Mouse (Mus musculus): ENCODE data around the gene Hdac4.

The Hdac4 gene

GRCm38 (mm10) chr1:92015938-92016672 is 179.4 kb downstream of the Hdac4 start:
- DNase-seq: peak in 1 of 2 experiments; percentile 25

DNA sequence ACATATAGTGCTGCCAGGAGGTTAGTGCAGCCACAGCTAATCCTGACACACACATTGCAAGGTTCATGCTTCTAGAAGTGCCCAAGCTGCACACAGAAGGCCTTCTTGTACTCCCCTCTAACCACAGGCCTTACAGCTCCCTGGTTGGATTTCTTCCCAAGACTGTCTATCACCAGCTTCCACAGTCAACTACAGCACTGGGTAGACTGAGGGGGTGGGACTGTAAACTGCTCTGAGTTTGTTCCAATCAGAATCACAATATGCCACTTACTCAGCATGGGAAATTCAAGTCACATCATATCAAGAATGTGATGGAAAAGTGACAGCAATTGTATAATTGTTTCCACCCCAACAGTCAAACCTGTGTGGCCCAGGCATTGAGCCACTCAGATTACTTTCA is 180.2 kb downstream of the Hdac4 start:
- DNase-seq: no peak

DNA sequence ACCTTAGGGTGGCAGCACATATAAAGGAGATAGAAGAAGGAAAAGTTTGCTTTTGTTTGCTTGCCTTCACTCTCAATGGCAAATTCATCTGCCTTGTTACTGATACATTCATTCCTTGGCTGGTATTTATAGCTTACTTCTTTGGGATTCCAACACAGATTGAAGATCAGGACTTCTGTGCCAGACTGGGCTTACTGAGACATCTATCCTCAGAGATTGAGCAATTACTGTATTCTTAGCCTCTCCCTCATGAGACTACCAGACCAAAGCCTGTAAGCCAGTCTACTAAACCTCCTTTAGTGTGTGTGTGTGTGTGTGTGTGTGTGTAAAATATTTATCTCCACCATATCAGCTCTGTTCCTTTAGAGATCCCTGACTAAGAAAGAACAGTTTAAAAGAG is 181.0 kb downstream of the Hdac4 start:
- no peak for DNase-seq

DNA sequence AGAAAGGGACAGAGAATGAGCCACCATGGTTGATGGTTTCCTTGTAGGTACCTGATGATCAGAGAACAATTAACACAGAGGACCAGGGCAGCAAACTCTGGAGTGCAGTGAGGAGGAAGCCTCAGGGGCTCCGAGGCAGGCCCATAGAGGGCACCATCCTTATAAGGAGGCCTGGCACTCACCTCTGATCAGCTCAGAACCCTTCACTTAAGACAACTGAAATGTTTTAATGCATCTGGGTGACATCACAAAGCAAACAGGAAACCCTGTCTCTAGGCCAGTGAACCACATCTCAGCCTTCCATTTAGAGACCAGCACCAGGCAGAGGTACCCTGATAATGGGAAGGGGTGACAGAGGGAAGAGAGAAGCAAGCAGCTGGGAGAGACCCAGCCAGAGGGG is 188.8 kb downstream of the Hdac4 start:
- no peak for DNase-seq

DNA sequence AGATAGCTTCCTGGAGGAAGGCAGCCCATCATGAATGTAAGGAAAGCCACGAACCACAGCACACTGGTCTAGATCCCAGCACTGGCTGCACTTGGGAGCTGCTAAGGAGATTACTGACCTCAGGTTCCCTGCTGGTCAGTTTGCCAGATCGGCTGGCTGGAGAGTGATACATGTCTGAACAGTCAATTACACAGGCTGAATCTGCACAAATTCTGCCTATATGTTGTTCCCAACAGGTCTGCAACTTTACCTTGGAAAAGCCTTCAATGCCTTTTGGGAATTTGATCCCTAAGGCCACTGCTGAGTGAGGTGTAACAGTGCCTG is 189.9 kb downstream of the Hdac4 start:
- peak in 1 of 2 experiments; percentile 31 for DNase-seq

DNA sequence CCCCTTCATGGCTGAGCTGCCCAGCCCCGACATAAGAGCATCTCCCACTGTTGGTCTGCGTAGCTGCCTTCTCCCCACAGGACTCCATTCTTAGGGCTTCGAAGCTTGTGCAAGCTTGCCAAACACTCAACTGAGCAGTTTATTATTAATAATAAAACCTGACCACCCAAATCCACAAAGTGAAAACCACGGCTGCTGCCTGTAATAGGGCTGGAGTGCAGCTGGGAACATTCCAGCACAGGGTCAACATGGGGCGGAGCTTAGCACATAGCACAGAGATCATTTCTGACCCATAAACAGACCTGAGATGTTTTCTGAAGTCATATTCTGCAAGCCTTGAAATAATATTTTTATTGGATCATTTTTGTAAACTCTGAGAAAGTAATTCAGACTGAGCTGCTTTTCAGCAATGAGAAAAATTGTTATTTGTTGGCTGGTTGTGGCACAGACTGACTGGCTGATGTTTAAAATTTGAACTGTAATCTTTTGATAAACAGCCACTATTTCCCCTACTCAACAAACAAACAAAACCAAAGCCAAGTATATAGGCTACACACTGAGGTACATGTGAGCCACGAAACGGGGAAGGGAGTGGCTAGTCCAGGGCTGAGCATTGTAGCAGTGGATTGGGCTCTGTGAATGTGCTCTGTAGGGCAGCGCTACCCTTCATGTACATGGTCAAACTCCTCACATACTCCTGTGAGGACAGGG is 190.4 kb downstream of the Hdac4 start:
- no peak for DNase-seq

- DNase-seq: no peak
Observed at GRCm38 (mm10) chr1:92004122-92004521, 191.4 kb downstream of the Hdac4 start.

GRCm38 (mm10) chr1:92000226-92000625 is 195.3 kb downstream of the Hdac4 start:
- no peak for DNase-seq

- peak; percentile 27 to 46 for DNase-seq
Observed at GRCm38 (mm10) chr1:91993658-91994165, 201.8 kb downstream of the Hdac4 start.

DNA sequence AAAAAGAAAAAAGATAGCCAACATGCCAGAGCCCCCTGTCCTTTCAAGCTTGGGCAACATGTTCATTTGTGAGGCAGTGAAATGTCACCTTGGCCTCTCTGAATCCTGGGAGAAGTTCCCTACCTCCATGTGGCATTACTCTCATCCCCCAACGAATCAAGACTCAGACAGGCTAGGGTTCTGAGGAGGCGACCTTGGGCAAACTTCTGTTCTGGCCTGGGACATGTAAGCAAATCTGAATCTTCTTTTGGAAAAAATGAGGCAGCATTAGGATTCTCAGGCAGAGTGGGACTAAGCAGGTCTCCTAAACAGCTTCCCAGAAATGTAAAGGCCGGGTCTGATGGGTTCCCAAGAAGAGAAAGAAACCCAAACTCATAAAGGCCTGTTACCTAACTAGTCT is 202.8 kb downstream of the Hdac4 start:
- DNase-seq: no peak

- no peak for DNase-seq
Observed at GRCm38 (mm10) chr1:91991597-91991996, 203.9 kb downstream of the Hdac4 start.

GRCm38 (mm10) chr1:91990852-91991251 is 204.6 kb downstream of the Hdac4 start:
- DNase-seq: peak in 1 of 2 experiments; percentile 28

DNA sequence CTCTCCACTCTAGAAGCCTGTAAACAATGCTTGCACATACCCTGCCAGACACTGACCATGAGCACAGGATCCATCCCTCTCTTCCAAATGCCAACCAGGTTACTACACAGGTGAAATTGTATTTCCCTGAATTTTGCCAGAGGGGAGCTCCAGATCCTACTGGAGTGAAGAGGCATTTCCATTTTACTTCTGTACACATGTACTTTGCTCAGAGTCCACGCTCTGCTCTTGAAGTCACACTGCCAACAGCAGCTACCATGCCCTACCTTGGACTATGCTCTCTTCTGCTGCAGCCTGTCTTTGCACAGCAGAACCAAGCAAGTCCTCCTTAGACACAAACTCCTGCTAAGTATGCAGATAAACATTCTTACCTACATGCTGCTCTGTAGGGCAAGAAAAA is 206.6 kb downstream of the Hdac4 start:
- DNase-seq: no peak

GRCm38 (mm10) chr1:91987431-91987830 is 208.1 kb downstream of the Hdac4 start:
- DNase-seq: peak; percentile 62 to 76

- DNase-seq: no peak
Observed at GRCm38 (mm10) chr1:91985783-91986182, 209.7 kb downstream of the Hdac4 start.

DNA sequence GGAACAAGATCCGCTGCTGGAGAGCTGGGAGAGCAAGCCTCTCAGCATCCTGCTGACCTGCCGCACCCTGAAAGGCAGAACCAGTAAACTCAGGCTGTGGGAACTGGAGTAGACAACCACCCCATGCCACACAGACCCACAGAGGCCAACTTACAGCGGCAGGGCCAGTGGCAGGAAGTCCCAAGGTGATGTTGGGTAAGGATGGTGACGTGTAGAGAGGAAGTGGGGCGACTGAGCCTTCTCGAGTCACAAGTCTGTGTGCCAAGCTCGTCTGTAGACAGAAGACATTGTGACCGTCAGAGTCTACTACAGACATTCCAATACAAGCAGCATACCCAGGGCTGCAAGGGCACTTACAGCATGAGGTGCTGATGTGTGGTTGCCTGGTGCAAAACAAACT is 211.0 kb downstream of the Hdac4 start:
- DNase-seq: no peak

- DNase-seq: no peak
Observed at GRCm38 (mm10) chr1:91981381-91981780, 214.1 kb downstream of the Hdac4 start.

DNA sequence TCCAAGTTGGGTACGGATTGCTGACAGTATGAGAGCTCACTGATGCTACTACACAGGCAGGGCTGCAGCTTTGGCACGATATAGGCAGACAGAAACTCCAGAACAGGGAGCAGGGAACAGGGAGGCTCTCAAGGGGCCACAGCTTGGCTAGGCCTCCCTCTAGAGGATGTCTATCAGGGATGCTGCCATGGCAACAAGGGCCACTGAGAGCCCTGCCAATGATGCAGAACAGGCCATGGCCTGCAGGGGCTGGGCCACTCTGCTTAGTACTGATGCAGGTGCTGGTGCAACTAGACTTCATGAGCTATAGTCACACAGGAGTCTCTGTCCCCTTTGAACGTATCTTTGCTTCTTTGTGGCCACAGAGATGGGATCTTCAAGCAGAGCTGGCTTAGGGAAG is 217.1 kb downstream of the Hdac4 start:
- DNase-seq: peak; percentile 33 to 56

GRCm38 (mm10) chr1:91968710-91969379 is 226.7 kb downstream of the Hdac4 start:
- DNase-seq: peak; percentile 60 to 81

DNA sequence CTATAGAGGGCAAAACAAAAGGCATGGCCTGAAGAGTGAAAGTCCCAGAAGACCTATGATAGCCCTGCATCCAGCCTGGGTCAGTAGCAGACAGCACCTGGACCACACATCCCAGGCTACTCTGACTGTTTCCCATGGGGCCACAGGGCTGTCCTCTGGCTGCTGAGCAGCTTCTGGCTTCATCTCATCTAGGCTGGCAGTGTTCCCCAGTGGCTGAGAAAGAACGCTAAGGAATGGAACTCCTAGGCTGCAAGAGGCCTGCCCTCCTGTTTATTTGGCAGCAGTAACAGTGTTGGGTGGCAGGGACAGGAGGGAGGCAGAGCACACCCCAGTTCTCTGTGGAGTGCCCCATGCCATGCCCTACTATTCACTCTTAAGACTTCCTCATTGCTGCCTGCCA is 228.5 kb downstream of the Hdac4 start:
- peak in 1 of 2 experiments; percentile 27 for DNase-seq

DNA sequence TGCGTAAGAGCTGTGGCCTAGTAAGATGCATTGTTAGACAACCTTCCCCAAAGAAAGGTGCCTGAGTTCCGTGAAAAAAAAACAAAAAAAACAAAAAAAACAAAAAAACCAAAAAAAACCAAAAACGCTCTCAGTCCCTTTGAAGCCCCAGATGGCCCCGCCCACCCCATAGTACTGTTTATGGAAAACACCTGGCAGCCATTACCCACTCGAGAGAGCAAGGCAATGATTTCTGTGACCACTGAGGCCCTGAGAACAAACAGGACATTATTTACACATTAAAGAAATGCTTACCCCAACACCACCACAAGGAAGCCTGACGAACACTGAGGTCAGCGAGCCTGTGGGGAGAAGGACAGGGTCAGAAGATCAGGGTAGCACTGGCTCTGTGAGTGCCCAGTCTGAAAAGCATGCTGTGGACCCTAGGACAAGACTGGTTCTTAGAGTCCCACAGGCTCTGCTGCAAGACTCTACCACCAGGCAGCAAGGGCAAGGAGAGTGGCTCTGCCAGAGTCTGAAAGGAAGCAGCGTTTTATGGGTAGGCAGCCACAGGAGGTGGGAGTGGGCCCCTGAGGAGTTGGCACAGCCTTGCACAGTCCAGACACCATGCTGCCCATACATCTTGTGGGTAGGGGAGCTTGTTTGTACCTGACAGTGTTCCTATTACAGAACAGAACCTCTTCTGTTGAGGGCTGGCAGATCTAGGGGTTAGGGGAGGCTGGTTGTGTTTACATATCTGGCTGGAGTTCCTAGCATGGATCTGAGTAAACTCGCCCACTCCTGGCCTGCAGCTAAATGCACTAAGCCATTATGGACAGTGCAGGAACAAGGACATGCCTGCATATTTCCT is 230.8 kb downstream of the Hdac4 start:
- no peak for DNase-seq

DNA sequence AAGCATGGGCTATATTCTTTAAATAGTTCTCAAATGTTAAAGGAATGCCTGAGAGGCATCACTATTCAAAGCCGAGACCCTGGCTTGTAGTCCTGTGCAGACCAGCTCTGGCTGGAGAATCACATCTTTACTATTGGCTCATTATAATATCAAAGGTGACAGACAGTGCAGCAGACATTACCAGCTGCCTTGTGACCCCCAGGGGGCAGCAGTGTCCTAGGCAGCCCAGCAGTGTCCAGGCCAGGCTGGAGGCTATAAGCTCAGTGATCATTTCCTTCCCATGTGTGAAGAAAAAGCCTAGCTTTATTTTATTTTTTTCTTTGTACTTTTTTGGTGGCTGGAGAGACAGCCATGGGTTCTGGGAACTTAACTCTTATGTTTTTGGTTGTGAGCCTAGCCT is 233.2 kb downstream of the Hdac4 start:
- DNase-seq: peak; percentile 70 to 83

GRCm38 (mm10) chr1:91961231-91961630 is 234.3 kb downstream of the Hdac4 start:
- DNase-seq: no peak

Data from cerebellum, postnatal 25 days (tissue).